Mouse (Mus musculus): ENCODE measurements around the gene Wfdc6a. TPM values are rescaled to one million over a fixed set of nuclear protein-coding genes. Genes with fewer than 3 reads are reported as not detected.
"Not testable (repeated sequence)": the region's sequence is repeated elsewhere in the genome, so short reads cannot be mapped to it uniquely, and the experiment has no call there.

Gene Wfdc6a
- not detected for total RNA-seq (2021)
- long read RNA-seq, experiment 1, result 0 reads
- long read RNA-seq, experiment 2, result 0 reads

- intact Hi-C loops (cut with DNase I), result loop anchor here (5.0 kb wide), 1 partner anchor 142 kb away; no protein-coding TSS in a partner anchor
- not testable (repeated sequence) for DNase-seq
Measured at GRCm38 (mm10) chr2:164585025-164585725, at the start of gene Wfdc6a. Wfdc6a (minus strand) TSS chr2:164585447.

GRCm38 (mm10) chr2:164621775-164622174 lies 36.5 kb upstream of the Wfdc6a start:
- no peak for DNase-seq
- intact Hi-C loops (cut with DNase I), result no loop called here

GRCm38 (mm10) chr2:164619050-164619449 lies 33.8 kb upstream of the Wfdc6a start:
- intact Hi-C loops (cut with DNase I), result no loop called here

GRCm38 (mm10) chr2:164615386-164615785 lies 30.1 kb upstream of the Wfdc6a start:
- no peak for DNase-seq
- intact Hi-C loops (cut with DNase I), result no loop called here

More at GRCm38 (mm10) chr2:164619050-164619449, 33.8 kb upstream of the Wfdc6a start:
- DNase-seq, result no peak

- DNase-seq, result peak; percentile 38 to 47
- intact Hi-C loops (cut with DNase I), result not testable (repeated sequence)
Measured at GRCm38 (mm10) chr2:164613471-164613870, 28.2 kb upstream of the Wfdc6a start, which contains the start of the genes Wfdc6b and Wfdc8. Wfdc6b (plus strand) TSS chr2:164613522. Wfdc8 (minus strand) TSS chr2:164613626.

GRCm38 (mm10) chr2:164608781-164609180 lies 23.5 kb upstream of the Wfdc6a start:
- intact Hi-C loops (cut with DNase I), result no loop called here
- DNase-seq, result no peak

- DNase-seq, result no peak
- intact Hi-C loops (cut with DNase I), result no loop called here
Measured at GRCm38 (mm10) chr2:164604411-164604810, 19.2 kb upstream of the Wfdc6a start.

GRCm38 (mm10) chr2:164603482-164603881 lies 18.2 kb upstream of the Wfdc6a start:
- intact Hi-C loops (cut with DNase I), result no loop called here
- DNase-seq, result no peak

- intact Hi-C loops (cut with DNase I), result no loop called here
- DNase-seq, result no peak
Measured at GRCm38 (mm10) chr2:164600179-164600578, 14.9 kb upstream of the Wfdc6a start.

GRCm38 (mm10) chr2:164593494-164593893 lies 8.2 kb upstream of the Wfdc6a start, which contains the start of gene Eppin:
Eppin (minus strand) TSS chr2:164593594.
- DNase-seq, result no peak
- intact Hi-C loops (cut with DNase I), result no loop called here

- no peak for DNase-seq
- intact Hi-C loops (cut with DNase I), result no loop called here
Measured at GRCm38 (mm10) chr2:164592014-164592413, 6.8 kb upstream of the Wfdc6a start.

- intact Hi-C loops (cut with DNase I); DNase-seq: not testable (repeated sequence)
Measured at GRCm38 (mm10) chr2:164573359-164573758, 11.9 kb downstream of the Wfdc6a start, which contains the start of gene Spint3. Spint3 (minus strand) TSS chr2:164573459.

GRCm38 (mm10) chr2:164567460-164567859 lies 17.8 kb downstream of the Wfdc6a start:
- DNase-seq, result no peak
- intact Hi-C loops (cut with DNase I), result no loop called here

- intact Hi-C loops (cut with DNase I), result no loop called here
- no peak for DNase-seq
Measured at GRCm38 (mm10) chr2:164566997-164567396, 18.2 kb downstream of the Wfdc6a start.

GRCm38 (mm10) chr2:164564346-164564745 lies 20.9 kb downstream of the Wfdc6a start:
- no peak for DNase-seq
- intact Hi-C loops (cut with DNase I), result no loop called here

GRCm38 (mm10) chr2:164563339-164564038 lies 21.8 kb downstream of the Wfdc6a start:
- intact Hi-C loops (cut with DNase I), result no loop called here
- no peak for DNase-seq

- no peak for DNase-seq
- intact Hi-C loops (cut with DNase I), result no loop called here
Measured at GRCm38 (mm10) chr2:164562391-164563188, 22.7 kb downstream of the Wfdc6a start, which contains the start of gene Wfdc2. Wfdc2 (plus strand) TSS chr2:164562413.

GRCm38 (mm10) chr2:164560106-164560505 lies 25.1 kb downstream of the Wfdc6a start:
- DNase-seq, result no peak
- intact Hi-C loops (cut with DNase I), result no loop called here

GRCm38 (mm10) chr2:164558991-164559645 lies 26.1 kb downstream of the Wfdc6a start:
- intact Hi-C loops (cut with DNase I), result no loop called here
- DNase-seq, result no peak

- intact Hi-C loops (cut with DNase I), result no loop called here
- no peak for DNase-seq
Measured at GRCm38 (mm10) chr2:164558426-164558825, 26.8 kb downstream of the Wfdc6a start.
